In the genomic region with DNA sequence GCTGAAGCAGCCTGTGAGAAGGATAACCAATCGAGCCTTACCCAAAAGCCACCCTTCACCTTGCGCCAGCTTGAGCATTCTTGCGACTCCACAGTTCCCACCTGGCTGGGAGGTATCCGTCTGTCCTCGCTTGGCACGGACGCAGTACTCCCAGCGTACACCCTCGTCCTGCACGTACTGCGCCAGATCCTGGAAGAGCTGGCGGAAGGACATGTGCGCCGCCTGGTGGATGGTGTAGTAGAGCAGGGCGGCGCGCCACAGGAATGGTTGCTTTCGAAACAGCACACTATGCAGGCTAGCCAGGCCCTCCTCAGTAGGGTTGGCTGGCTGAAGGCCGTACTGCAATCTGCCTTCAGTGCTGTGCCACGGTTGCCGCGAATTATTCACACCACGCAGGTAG, we compare ENCODE assay signal across 8 mouse cellular contexts. TPM values are rescaled to one million over a fixed set of nuclear protein-coding genes. Genes with fewer than 3 reads are reported as not detected.
DNase-seq lines count a peak whose midpoint lies in the region; ATAC-seq and TF ChIP-seq lines count a peak whose summit lies in the region.

No protein-coding gene starts in this region.

- H3K36me3 ChIP-seq in hindbrain, postnatal 0 days (ENCODE audit: insufficient read depth, low read length), result no peaks in the 10 kb centered on the region
- H3K36me3 ChIP-seq in hindbrain, embryonic 14.5 days (replicated peaks; ENCODE audit: control insufficient read depth, insufficient read depth), result peaks cover 57% of the 10 kb centered on the region
- no peaks in the 10 kb centered on the region for H3K36me3 ChIP-seq in ES-Bruce4 (ENCODE audit: control insufficient read depth, insufficient read depth, low read length, poor library complexity, severe bottlenecking)
- no peaks in the 10 kb centered on the region for H3K36me3 ChIP-seq in heart, embryonic 16.5 days (ENCODE audit: control insufficient read depth, insufficient read depth)
- no peaks in the 10 kb centered on the region for H3K36me3 ChIP-seq in liver, embryonic 12.5 days
- peaks cover 61% of the 10 kb centered on the region for H3K36me3 ChIP-seq in hindbrain, embryonic 13.5 days

- no peak overlapping the region for H3K27ac ChIP-seq in hindbrain, postnatal 0 days
- no peak overlapping the region for H3K27ac ChIP-seq in hindbrain, embryonic 14.5 days
- H3K27ac ChIP-seq in ES-Bruce4 (ENCODE audit: insufficient read depth, low read length), result no peak overlapping the region
- H3K27ac ChIP-seq in heart, embryonic 16.5 days (ENCODE audit: low read length), result no peak overlapping the region
- H3K27ac ChIP-seq in liver, embryonic 12.5 days, result no peak overlapping the region
- H3K27ac ChIP-seq in hindbrain, embryonic 13.5 days, result no peak overlapping the region

- no peak for TF ChIP-seq POLR2A in ES-Bruce4 (IDR thresholded peaks at IDR 0.05; ENCODE audit: insufficient read depth, low read length)

- no peak overlapping the region for H3K9ac ChIP-seq in hindbrain, postnatal 0 days (replicated peaks; ENCODE audit: low read length)
- no peak overlapping the region for H3K9ac ChIP-seq in hindbrain, embryonic 14.5 days
- no peak overlapping the region for H3K9ac ChIP-seq in ES-Bruce4 (ENCODE audit: low read depth, poor library complexity, severe bottlenecking)
- H3K9ac ChIP-seq in heart, embryonic 16.5 days (ENCODE audit: low read length), result no peak overlapping the region
- no peak overlapping the region for H3K9ac ChIP-seq in liver, embryonic 12.5 days
- no peak overlapping the region for H3K9ac ChIP-seq in hindbrain, embryonic 13.5 days

- H3K4me1 ChIP-seq in hindbrain, postnatal 0 days (ENCODE audit: insufficient read depth, low read length), result peaks cover 17% of the 10 kb centered on the region
- peaks cover 33% of the 10 kb centered on the region for H3K4me1 ChIP-seq in hindbrain, embryonic 14.5 days (replicated peaks; ENCODE audit: control insufficient read depth, insufficient read depth, low read length)
- peaks cover 2% of the 10 kb centered on the region for H3K4me1 ChIP-seq in ES-Bruce4 (ENCODE audit: control insufficient read depth, insufficient read depth, low read length)
- H3K4me1 ChIP-seq in heart, embryonic 16.5 days (ENCODE audit: control insufficient read depth, insufficient read depth, low read length), result no peaks in the 10 kb centered on the region
- H3K4me1 ChIP-seq in liver, embryonic 12.5 days, result peaks cover 26% of the 10 kb centered on the region
- peaks cover 52% of the 10 kb centered on the region for H3K4me1 ChIP-seq in hindbrain, embryonic 13.5 days (replicated peaks)

- no peaks in the 10 kb centered on the region for H3K9me3 ChIP-seq in hindbrain, postnatal 0 days (ENCODE audit: low read length)
- H3K9me3 ChIP-seq in hindbrain, embryonic 14.5 days (ENCODE audit: control insufficient read depth, low read length), result no peaks in the 10 kb centered on the region
- H3K9me3 ChIP-seq in ES-Bruce4 (replicated peaks; ENCODE audit: control insufficient read depth, insufficient read depth, low read length, poor library complexity, severe bottlenecking), result no peaks in the 10 kb centered on the region
- no peaks in the 10 kb centered on the region for H3K9me3 ChIP-seq in heart, embryonic 16.5 days (replicated peaks; ENCODE audit: control insufficient read depth, low read length)
- H3K9me3 ChIP-seq in liver, embryonic 12.5 days (replicated peaks), result no peaks in the 10 kb centered on the region
- no peaks in the 10 kb centered on the region for H3K9me3 ChIP-seq in hindbrain, embryonic 13.5 days

- ATAC-seq in hindbrain, postnatal 0 days, result peak; percentile 31; the same call in 1 of the 2 replicates
- ATAC-seq in hindbrain, embryonic 14.5 days (ENCODE audit: low FRiP score), result no peak
- ATAC-seq in heart, embryonic 16.5 days (replicated peaks; ENCODE audit: extremely low read depth, insufficient read depth, low FRiP score), result peak; percentile 40
- peak; percentile 76 for ATAC-seq in liver, embryonic 12.5 days
- ATAC-seq in hindbrain, embryonic 13.5 days (ENCODE audit: low FRiP score), result no peak

- peak; percentile 75 for TF ChIP-seq CTCF in hindbrain, postnatal 0 days (IDR thresholded peaks at IDR 0.05; ENCODE audit: low read depth)
- TF ChIP-seq CTCF in ES-Bruce4 (IDR thresholded peaks at IDR 0.05; ENCODE audit: low read depth, low read length), result peak; percentile 99

- WGBS in hindbrain, postnatal 0 days, result 31% methylated on average over 23 of the region's 23 CpGs
- WGBS in hindbrain, embryonic 14.5 days, result 28% methylated on average over 23 of the region's 23 CpGs
- WGBS in heart, embryonic 16.5 days, result 23% methylated on average over 23 of the region's 23 CpGs
- WGBS in liver, embryonic 12.5 days (ENCODE audit: insufficient replicate concordance), result 22% methylated on average over 23 of the region's 23 CpGs
- WGBS in hindbrain, embryonic 13.5 days, result 27% methylated on average over 22 of the region's 23 CpGs

- no peaks in the 10 kb centered on the region for H3K27me3 ChIP-seq in hindbrain, postnatal 0 days (ENCODE audit: insufficient read depth, low read length)
- peaks cover 24% of the 10 kb centered on the region for H3K27me3 ChIP-seq in hindbrain, embryonic 14.5 days (ENCODE audit: control insufficient read depth, insufficient read depth, low read length)
- no peaks in the 10 kb centered on the region for H3K27me3 ChIP-seq in ES-Bruce4 (ENCODE audit: control insufficient read depth, insufficient read depth, low read length, poor library complexity, severe bottlenecking)
- H3K27me3 ChIP-seq in heart, embryonic 16.5 days (ENCODE audit: control insufficient read depth, insufficient read depth, low read length), result peaks cover 9% of the 10 kb centered on the region
- peaks cover 86% of the 10 kb centered on the region for H3K27me3 ChIP-seq in liver, embryonic 12.5 days (replicated peaks)
- H3K27me3 ChIP-seq in hindbrain, embryonic 13.5 days, result peaks cover 41% of the 10 kb centered on the region

- H3K4me2 ChIP-seq in hindbrain, postnatal 0 days (ENCODE audit: low read depth, low read length), result no peak overlapping the region
- H3K4me2 ChIP-seq in hindbrain, embryonic 14.5 days (replicated peaks), result no peak overlapping the region
- H3K4me2 ChIP-seq in heart, embryonic 16.5 days (ENCODE audit: low read depth, low read length), result no peak overlapping the region
- peak overlapping the region; percentile 47 for H3K4me2 ChIP-seq in liver, embryonic 12.5 days
- no peak overlapping the region for H3K4me2 ChIP-seq in hindbrain, embryonic 13.5 days

- TF ChIP-seq EP300 in ES-Bruce4 (IDR thresholded peaks at IDR 0.05; ENCODE audit: insufficient read depth, low read depth, low read length), result peak; percentile 69; the same call in 1 of the 2 replicates

- DNase-seq in hindbrain, postnatal 0 days (ENCODE audit: low spot score), result no peak
- DNase-seq in hindbrain, embryonic 14.5 days (ENCODE audit: low spot score), result no peak
- peak; percentile 70 to 81 for DNase-seq in cerebellum, postnatal 14 days
- peak; percentile 56 for DNase-seq in retina, postnatal 1 day

- H3K4me3 ChIP-seq in hindbrain, postnatal 0 days (ENCODE audit: low read length), result no peak overlapping the region
- H3K4me3 ChIP-seq in hindbrain, embryonic 14.5 days (replicated peaks; ENCODE audit: low read length), result no peak overlapping the region
- peak overlapping the region; percentile 34 for H3K4me3 ChIP-seq in ES-Bruce4 (ENCODE audit: low read depth, low read length)
- no peak overlapping the region for H3K4me3 ChIP-seq in heart, embryonic 16.5 days (ENCODE audit: low read length)
- peak overlapping the region; percentile 6; the same call in 1 of the 2 replicates for H3K4me3 ChIP-seq in liver, embryonic 12.5 days
- no peak overlapping the region for H3K4me3 ChIP-seq in hindbrain, embryonic 13.5 days

RNA-seq across cellular contexts. Expression of gene 4931428F04Rik, which starts 6.6 kb away (rescaled TPM):
- total RNA-seq in hindbrain, postnatal 0 days (2014; rRNA removed), result 52.3 and 63.4 TPM in 2 replicates
- polyA plus RNA-seq in hindbrain, postnatal 0 days (2015; fragmentation: Nextera tagmentation; extraction: Ambion mirVana), result 67.3 and 82.8 TPM in 2 replicates
- 101 and 120 TPM in 2 replicates for polyA plus RNA-seq in hindbrain, embryonic 14.5 days (2014; fragmentation: Nextera tagmentation; extraction: Ambion mirVana)
- 8.2 and 9.4 TPM in 2 replicates for polyA plus RNA-seq in ES-Bruce4 (2011; ENCODE audit: insufficient read depth, insufficient read length, low read depth, missing spikeins)
- polyA plus RNA-seq in heart, embryonic 16.5 days (2015; fragmentation: Nextera tagmentation; extraction: Ambion mirVana), result 5.4 and 6.7 TPM in 2 replicates
- 1.6 TPM in 2 replicates for polyA plus RNA-seq in liver, embryonic 12.5 days (2016; fragmentation: Nextera tagmentation; extraction: Ambion mirVana)
- polyA plus RNA-seq in hindbrain, embryonic 13.5 days (2015; fragmentation: Nextera tagmentation; extraction: Ambion mirVana), result 114 and 119 TPM in 2 replicates

RNA-seq across cellular contexts. Expression of gene Nol3, which starts 7.1 kb away (rescaled TPM):
- 2.1 and 2.6 TPM in 2 replicates for total RNA-seq in hindbrain, postnatal 0 days (2014; rRNA removed)
- polyA plus RNA-seq in hindbrain, postnatal 0 days (2015; fragmentation: Nextera tagmentation; extraction: Ambion mirVana), result 6.6 and 6.9 TPM in 2 replicates
- polyA plus RNA-seq in hindbrain, embryonic 14.5 days (2014; fragmentation: Nextera tagmentation; extraction: Ambion mirVana), result 4.0 and 4.3 TPM in 2 replicates
- 0.94 and 1.4 TPM in 2 replicates for polyA plus RNA-seq in ES-Bruce4 (2011; ENCODE audit: insufficient read depth, insufficient read length, low read depth, missing spikeins)
- polyA plus RNA-seq in heart, embryonic 16.5 days (2015; fragmentation: Nextera tagmentation; extraction: Ambion mirVana), result 5.2 and 5.8 TPM in 2 replicates
- polyA plus RNA-seq in liver, embryonic 12.5 days (2016; fragmentation: Nextera tagmentation; extraction: Ambion mirVana), result 0.12 and 0.18 TPM in 2 replicates
- polyA plus RNA-seq in hindbrain, embryonic 13.5 days (2015; fragmentation: Nextera tagmentation; extraction: Ambion mirVana), result 3.9 and 4.5 TPM in 2 replicates

RNA-seq across cellular contexts. Expression of gene Exoc3l, which starts 12.8 kb away (rescaled TPM):
- 2.4 and 8.2 TPM in 2 replicates for total RNA-seq in hindbrain, postnatal 0 days (2014; rRNA removed)
- polyA plus RNA-seq in hindbrain, postnatal 0 days (2015; fragmentation: Nextera tagmentation; extraction: Ambion mirVana), result 5.9 and 8.0 TPM in 2 replicates
- polyA plus RNA-seq in hindbrain, embryonic 14.5 days (2014; fragmentation: Nextera tagmentation; extraction: Ambion mirVana), result 9.5 and 12.2 TPM in 2 replicates
- polyA plus RNA-seq in ES-Bruce4 (2011; ENCODE audit: insufficient read depth, insufficient read length, low read depth, missing spikeins), result 2.3 and 3.7 TPM in 2 replicates
- 14.6 and 14.9 TPM in 2 replicates for polyA plus RNA-seq in heart, embryonic 16.5 days (2015; fragmentation: Nextera tagmentation; extraction: Ambion mirVana)
- polyA plus RNA-seq in liver, embryonic 12.5 days (2016; fragmentation: Nextera tagmentation; extraction: Ambion mirVana), result 11.9 and 13.8 TPM in 2 replicates
- polyA plus RNA-seq in hindbrain, embryonic 13.5 days (2015; fragmentation: Nextera tagmentation; extraction: Ambion mirVana), result 14.3 and 14.6 TPM in 2 replicates

RNA-seq across cellular contexts. Expression of gene Hsf4, which starts 13.5 kb away (rescaled TPM):
- total RNA-seq in hindbrain, postnatal 0 days (2014; rRNA removed), result 0.63 TPM in 1 of 2 replicates, not detected in the other
- 1.4 and 1.5 TPM in 2 replicates for polyA plus RNA-seq in hindbrain, postnatal 0 days (2015; fragmentation: Nextera tagmentation; extraction: Ambion mirVana)
- polyA plus RNA-seq in hindbrain, embryonic 14.5 days (2014; fragmentation: Nextera tagmentation; extraction: Ambion mirVana), result 0.63 and 0.79 TPM in 2 replicates
- polyA plus RNA-seq in ES-Bruce4 (2011; ENCODE audit: insufficient read depth, insufficient read length, low read depth, missing spikeins), result 1.1 and 1.4 TPM in 2 replicates
- 0.27 and 0.29 TPM in 2 replicates for polyA plus RNA-seq in heart, embryonic 16.5 days (2015; fragmentation: Nextera tagmentation; extraction: Ambion mirVana)
- polyA plus RNA-seq in liver, embryonic 12.5 days (2016; fragmentation: Nextera tagmentation; extraction: Ambion mirVana), result not detected in 2 replicates
- polyA plus RNA-seq in hindbrain, embryonic 13.5 days (2015; fragmentation: Nextera tagmentation; extraction: Ambion mirVana), result 0.27 and 0.44 TPM in 2 replicates

RNA-seq across cellular contexts. Expression of gene E2f4, which starts 14.4 kb away (rescaled TPM):
- total RNA-seq in hindbrain, postnatal 0 days (2014; rRNA removed), result 39.2 and 44.8 TPM in 2 replicates
- polyA plus RNA-seq in hindbrain, postnatal 0 days (2015; fragmentation: Nextera tagmentation; extraction: Ambion mirVana), result 25.6 and 28.3 TPM in 2 replicates
- polyA plus RNA-seq in hindbrain, embryonic 14.5 days (2014; fragmentation: Nextera tagmentation; extraction: Ambion mirVana), result 43.5 and 48.2 TPM in 2 replicates
- polyA plus RNA-seq in ES-Bruce4 (2011; ENCODE audit: insufficient read depth, insufficient read length, low read depth, missing spikeins), result 104 and 109 TPM in 2 replicates
- polyA plus RNA-seq in heart, embryonic 16.5 days (2015; fragmentation: Nextera tagmentation; extraction: Ambion mirVana), result 50.8 and 61.1 TPM in 2 replicates
- 239 TPM in 2 replicates for polyA plus RNA-seq in liver, embryonic 12.5 days (2016; fragmentation: Nextera tagmentation; extraction: Ambion mirVana)
- polyA plus RNA-seq in hindbrain, embryonic 13.5 days (2015; fragmentation: Nextera tagmentation; extraction: Ambion mirVana), result 45.6 and 47.0 TPM in 2 replicates

Comparison
In these comparisons a context has a peak if more than half of its experiments do, and no peak if none do; other contexts are left out.
1. ATAC-seq: peak in hindbrain, postnatal 0 days (single experiment), heart, embryonic 16.5 days (single experiment) and liver, embryonic 12.5 days (single experiment); none in hindbrain, embryonic 14.5 days (single experiment) and hindbrain, embryonic 13.5 days (single experiment).
2. DNase-seq: peak in cerebellum, postnatal 14 days (2 of 2) and retina, postnatal 1 day (single experiment); none in hindbrain, postnatal 0 days (single experiment) and hindbrain, embryonic 14.5 days (single experiment).
3. H3K4me3 ChIP-seq: peak in ES-Bruce4 (single experiment) and liver, embryonic 12.5 days (single experiment); none in hindbrain, postnatal 0 days (single experiment), hindbrain, embryonic 14.5 days (single experiment), heart, embryonic 16.5 days (single experiment) and hindbrain, embryonic 13.5 days (single experiment).